Mouse (Mus musculus) kidney, adult 2 months (tissue): ENCODE measurements at regions not wholly inside any gene's neighbourhood (a gene's known extent, or its start where the extent isn't known, plus 50 kb on each side); places are given as distances from the start of the nearest gene placed in this dataset.

Source experiments
- DNase-seq: peaks from one replicate; pipeline ENCODE4 v3.0.0; 2021
- H3K27ac ChIP-seq: fragments of 200-500 bp; 2 replicates; pipeline ENCODE4 v1.5.1; 2012; ENCODE audit warnings: low read depth, low read length, control low read depth, inconsistent platforms; ENCODE audit not compliant: insufficient read depth
- H3K27me3 ChIP-seq: fragments of 200-500 bp; replicated peaks from 2 replicates; pipeline ENCODE4 v1.6.1; 2012; ENCODE audit warnings: mild to moderate bottlenecking, moderate library complexity, low read length, inconsistent platforms; ENCODE audit not compliant: control insufficient read depth, insufficient read depth
- H3K36me3 ChIP-seq: fragments of 200-500 bp; 2 replicates; pipeline ENCODE4 v1.6.1; 2012; ENCODE audit warnings: mild to moderate bottlenecking, moderate library complexity, low read length, inconsistent platforms; ENCODE audit not compliant: control insufficient read depth, insufficient read depth
- H3K4me1 ChIP-seq: fragments of 200-500 bp; 2 replicates; pipeline ENCODE4 v1.6.1; 2011; ENCODE audit warnings: low read length; ENCODE audit not compliant: control insufficient read depth, insufficient read depth
- H3K4me3 ChIP-seq: fragments of 200-500 bp; 2 replicates; pipeline ENCODE4 v1.5.1; 2011; ENCODE audit warnings: mild to moderate bottlenecking, low read depth, low read length, control low read depth; ENCODE audit not compliant: insufficient read depth
- CTCF ChIP-seq: fragments of 200-500 bp; conservative IDR thresholded peaks from 2 replicates; pipeline ENCODE4 v1.5.1; 2011; ENCODE audit warnings: low read depth, mild to moderate bottlenecking, control low read depth, low read length, moderate library complexity, mixed read lengths; ENCODE audit not compliant: insufficient read depth, insufficient read length
- POLR2A ChIP-seq: fragments of 200-500 bp; IDR thresholded peaks from one replicate; pipeline ENCODE4 v1.6.1; 2011; ENCODE audit warnings: low read depth, low read length, control low read depth
- whole genome bisulfite sequencing: fragments of 180-500 bp; shearing (Covaris S2); methylation state at CpG from one replicate; pipeline ENCODE4 v1.1.7; 2018; 5-methylcytosine and 5-hydroxymethylcytosine counted together

GRCm38 (mm10) chr6:100517662-100518061 is 153.3 kb downstream of the Shq1 start:
- H3K27me3 ChIP-seq = no peaks in the 10 kb centered on the region
- 85% methylated on average over 6 of the region's 6 CpGs for WGBS
- TF ChIP-seq CTCF (no peak), POLR2A (no peak)

GRCm38 (mm10) chr6:100512676-100513075 is 158.3 kb downstream of the Shq1 start:
- Histone ChIP-seq H3K27me3 (no peaks in the 10 kb centered on the region), H3K4me1 (no peaks in the 10 kb centered on the region), H3K4me3 (no peak overlapping the region), H3K36me3 (no peaks in the 10 kb centered on the region), H3K27ac (no peak overlapping the region)
- 58% methylated on average over 4 of the region's 4 CpGs for WGBS
- TF ChIP-seq CTCF (peak; percentile 53), POLR2A (no peak)
- no peak for DNase-seq

More at GRCm38 (mm10) chr6:100517662-100518061, 153.3 kb downstream of the Shq1 start:
- H3K4me1 ChIP-seq = no peaks in the 10 kb centered on the region
- no peak for DNase-seq
- no peak overlapping the region for H3K4me3 ChIP-seq
- H3K36me3 ChIP-seq = no peaks in the 10 kb centered on the region
- H3K27ac ChIP-seq = no peak overlapping the region

- no peaks in the 10 kb centered on the region for H3K36me3 ChIP-seq
- no peaks in the 10 kb centered on the region for H3K4me1 ChIP-seq
- H3K4me3 ChIP-seq = no peak overlapping the region
- H3K27ac ChIP-seq = no peak overlapping the region
- H3K27me3 ChIP-seq = no peaks in the 10 kb centered on the region
- 88% methylated on average over 4 of the region's 4 CpGs for WGBS
- DNase-seq = no peak
- TF ChIP-seq POLR2A (no peak), CTCF (no peak)
Observed at GRCm38 (mm10) chr6:100510676-100511075, 160.3 kb downstream of the Shq1 start.

GRCm38 (mm10) chr6:100505506-100506247 is 165.3 kb downstream of the Shq1 start:
- TF ChIP-seq POLR2A (no peak), CTCF (no peak)

GRCm38 (mm10) chr6:100502961-100503782 is 167.8 kb downstream of the Shq1 start:
- WGBS = 67% methylated on average over 14 of the region's 14 CpGs
- no peaks in the 10 kb centered on the region for H3K27me3 ChIP-seq
- TF ChIP-seq POLR2A (no peak), CTCF (no peak)
- no peak overlapping the region for H3K27ac ChIP-seq
- no peak overlapping the region for H3K4me3 ChIP-seq
- H3K4me1 ChIP-seq = no peaks in the 10 kb centered on the region
- peak; percentile 36 for DNase-seq
- no peaks in the 10 kb centered on the region for H3K36me3 ChIP-seq

More at GRCm38 (mm10) chr6:100505506-100506247, 165.3 kb downstream of the Shq1 start:
- H3K4me3 ChIP-seq = no peak overlapping the region
- 85% methylated on average over 15 of the region's 15 CpGs for WGBS
- no peaks in the 10 kb centered on the region for H3K36me3 ChIP-seq
- no peaks in the 10 kb centered on the region for H3K27me3 ChIP-seq
- H3K27ac ChIP-seq = no peak overlapping the region
- no peaks in the 10 kb centered on the region for H3K4me1 ChIP-seq
- no peak for DNase-seq

GRCm38 (mm10) chr6:100502139-100502538 is 168.8 kb downstream of the Shq1 start:
- Histone ChIP-seq H3K4me1 (no peaks in the 10 kb centered on the region), H3K4me3 (no peak overlapping the region), H3K27ac (no peak overlapping the region), H3K36me3 (no peaks in the 10 kb centered on the region), H3K27me3 (no peaks in the 10 kb centered on the region)
- WGBS = 78% methylated on average over 6 of the region's 6 CpGs
- TF ChIP-seq CTCF (no peak), POLR2A (no peak)
- no peak for DNase-seq

- no peak for DNase-seq
- TF ChIP-seq POLR2A (no peak), CTCF (no peak)
Observed at GRCm38 (mm10) chr6:100500741-100501140, 170.2 kb downstream of the Shq1 start.

GRCm38 (mm10) chr6:100500060-100500459 is 170.9 kb downstream of the Shq1 start:
- WGBS = 52% methylated on average over 8 of the region's 8 CpGs
- H3K27me3 ChIP-seq = no peaks in the 10 kb centered on the region
- no peaks in the 10 kb centered on the region for H3K36me3 ChIP-seq
- no peak overlapping the region for H3K27ac ChIP-seq
- H3K4me3 ChIP-seq = no peak overlapping the region
- DNase-seq = no peak
- H3K4me1 ChIP-seq = no peaks in the 10 kb centered on the region
- no peak for TF ChIP-seq CTCF
- TF ChIP-seq POLR2A = no peak

More at GRCm38 (mm10) chr6:100500741-100501140, 170.2 kb downstream of the Shq1 start:
- no peaks in the 10 kb centered on the region for H3K4me1 ChIP-seq
- no peak overlapping the region for H3K4me3 ChIP-seq
- H3K36me3 ChIP-seq = no peaks in the 10 kb centered on the region
- H3K27ac ChIP-seq = no peak overlapping the region
- WGBS = 66% methylated on average over 2 of the region's 2 CpGs
- H3K27me3 ChIP-seq = no peaks in the 10 kb centered on the region
